ENCODE assay signal across 12 mouse cellular contexts in genomic region chr17:29531757-29532384, GRCm38 (mm10). TPM values are rescaled to one million over a fixed set of nuclear protein-coding genes. Genes with fewer than 3 reads are reported as not detected.
DNase-seq lines count a peak whose midpoint lies in the region; ATAC-seq and TF ChIP-seq lines count a peak whose summit lies in the region.
"Had no signal": no experiment of that assay in that cellular context is flagged by ENCODE, and none has a peak within 500 bp of the region (broad histone marks: within the 10 kb centered on the region; RNA-seq: fewer than 3 reads in every experiment).

No protein-coding gene starts in this region.

- in situ Hi-C loops in ES-E14 (cut with MboI; ENCODE audit: low sequenced_read_pairs in 2 of 2, unreplicated experiment in 2 of 2), result no loop called here

- no peak overlapping the region for H3K27ac ChIP-seq in lung, embryonic 14.5 days (ENCODE audit: low read depth)
- no peak overlapping the region for H3K27ac ChIP-seq in ES-E14 (ENCODE audit: insufficient read depth, low read depth, low read length, poor library complexity, severe bottlenecking)
- H3K27ac ChIP-seq in thymus, adult 2 months (ENCODE audit: control insufficient read depth, insufficient read depth, low read length), result peak overlapping the region; percentile 82
- H3K27ac ChIP-seq: forebrain, embryonic 15.5 days; limb, embryonic 15.5 days had no signal

- peaks cover 6% of the 10 kb centered on the region; the same call in 1 of the 2 replicates for H3K4me1 ChIP-seq in lung, embryonic 14.5 days (ENCODE audit: insufficient read depth)
- H3K4me1 ChIP-seq in ES-E14 (ENCODE audit: control insufficient read depth in 2 of 2, insufficient read depth in 2 of 2, low read length in 2 of 2, poor library complexity in 1 of 2), result peaks cover 2 to 13% of the 10 kb centered on the region in 2 experiments; a peak in 2 of 4 replicates
- peaks cover 39% of the 10 kb centered on the region for H3K4me1 ChIP-seq in thymus, adult 2 months (replicated peaks; ENCODE audit: control insufficient read depth, insufficient read depth, low read length)
- H3K4me1 ChIP-seq: forebrain, embryonic 15.5 days; limb, embryonic 15.5 days had no signal

- no peak overlapping the region for H3K9ac ChIP-seq in lung, embryonic 14.5 days
- 0 out of 2 replicates have a peak overlapping the region, but pooled peaks have one; percentile 5 for H3K9ac ChIP-seq in ES-E14 (ENCODE audit: insufficient read depth, low read depth, low read length, poor library complexity, severe bottlenecking)
- H3K9ac ChIP-seq: forebrain, embryonic 15.5 days; limb, embryonic 15.5 days had no signal

- TF ChIP-seq CTCF in lung, embryonic 14.5 days (IDR thresholded peaks at IDR 0.05; ENCODE audit: low read depth), result no peak
- peak; percentile 30; the same call in 1 of the 2 replicates for TF ChIP-seq CTCF in thymus, adult 2 months (IDR thresholded peaks at IDR 0.05; ENCODE audit: borderline replicate concordance, control insufficient read depth, extremely low read depth, insufficient read depth, low read length, poor library complexity)

- no peak for TF ChIP-seq POLR2A in thymus, adult 2 months (IDR thresholded peaks at IDR 0.05; ENCODE audit: control insufficient read depth, extremely low read depth, insufficient read depth, low read length, poor library complexity)

- no peak overlapping the region for H3K4me3 ChIP-seq in lung, embryonic 14.5 days (ENCODE audit: low read depth, low read length)
- no peak overlapping the region for H3K4me3 ChIP-seq in ES-E14 (ENCODE audit: insufficient read depth in 1 of 2, low read depth in 1 of 2, low read length in 2 of 2, poor library complexity in 1 of 2, severe bottlenecking in 1 of 2)
- no peak overlapping the region for H3K4me3 ChIP-seq in thymus, adult 2 months (ENCODE audit: control insufficient read depth, insufficient read depth, low read length)
- H3K4me3 ChIP-seq: forebrain, embryonic 15.5 days; limb, embryonic 15.5 days had no signal

- H3K9me3 ChIP-seq in lung, embryonic 14.5 days (ENCODE audit: low read depth, low read length), result no peaks in the 10 kb centered on the region
- no peaks in the 10 kb centered on the region for H3K9me3 ChIP-seq in ES-E14 (ENCODE audit: control insufficient read depth, insufficient read depth, low read depth, low read length)
- H3K9me3 ChIP-seq: forebrain, embryonic 15.5 days; limb, embryonic 15.5 days had no signal

- DNase-seq in lung, embryonic 14.5 days, result peak; percentile 64
- no peak for DNase-seq in lung, postnatal 25 days (ENCODE audit: low spot score)
- DNase-seq in ES-E14 (ENCODE audit: low read depth, low spot score), result no peak
- peak; percentile 77 for DNase-seq in thymus, adult 2 months
- DNase-seq in frontal cortex, postnatal 14 days (ENCODE audit: low spot score in 2 of 2), result no peak
- DNase-seq in adipocyte (ENCODE audit: low spot score), result no peak
- DNase-seq: cerebellum, adult 9-10 months; heart, postnatal 14 days had no signal

- 47% methylated on average over 10 of the region's 10 CpGs for WGBS in lung, embryonic 14.5 days
- WGBS in thymus, adult 2 months, result 0% methylated on average over 10 of the region's 10 CpGs

- H3K4me2 ChIP-seq in lung, embryonic 14.5 days, result no peak overlapping the region
- H3K4me2 ChIP-seq: forebrain, embryonic 15.5 days; limb, embryonic 15.5 days had no signal

- no peak for ATAC-seq in lung, embryonic 14.5 days (ENCODE audit: insufficient read depth)
- peak; percentile 53 for ATAC-seq in granulocyte monocyte progenitor cell, adult 5-6 weeks (replicated peaks; ENCODE audit: poor library complexity, severe bottlenecking)
- ATAC-seq: forebrain, embryonic 15.5 days had no signal

- H3K27me3 ChIP-seq in lung, embryonic 14.5 days (ENCODE audit: insufficient read depth, low read length), result no peaks in the 10 kb centered on the region
- H3K27me3 ChIP-seq in thymus, adult 2 months (ENCODE audit: control insufficient read depth, insufficient read depth, low read length), result no peaks in the 10 kb centered on the region
- H3K27me3 ChIP-seq: forebrain, embryonic 15.5 days; limb, embryonic 15.5 days had no signal

- H3K36me3 ChIP-seq in lung, embryonic 14.5 days (ENCODE audit: insufficient read depth), result no peaks in the 10 kb centered on the region
- no peaks in the 10 kb centered on the region for H3K36me3 ChIP-seq in ES-E14 (ENCODE audit: control insufficient read depth, insufficient read depth, low read length, poor library complexity, severe bottlenecking)
- no peaks in the 10 kb centered on the region for H3K36me3 ChIP-seq in thymus, adult 2 months (ENCODE audit: control insufficient read depth, insufficient read depth, low read length)
- H3K36me3 ChIP-seq: forebrain, embryonic 15.5 days; limb, embryonic 15.5 days had no signal

TF ChIP-seq in ES-E14, 5 proteins besides CTCF, POLR2A, EP300 and RAD21:
- no peak for TF ChIP-seq ZNF384 (IDR thresholded peaks at IDR 0.05; ENCODE audit: low read depth, low read length)
- TF ChIP-seq ZC3H11A (IDR thresholded peaks at IDR 0.05; ENCODE audit: borderline replicate concordance, low read depth, low read length), result no peak
- no peak for TF ChIP-seq MAFK (IDR thresholded peaks at IDR 0.05; ENCODE audit: insufficient read depth, low read depth, low read length)

RNA-seq across cellular contexts. Expression of gene Gm17657, which starts 17.6 kb away (rescaled TPM):
- polyA plus RNA-seq in lung, embryonic 14.5 days (2014; fragmentation: Nextera tagmentation; extraction: Ambion mirVana), result not detected in 2 replicates
- 18.3 TPM in 2 replicates for total RNA-seq in ES-E14 (2012; rRNA removed)
- 0.47 TPM in 1 of 2 replicates, not detected in the other for total RNA-seq in granulocyte monocyte progenitor cell, adult 5-6 weeks (2014; fragmentation: Nextera tagmentation)
- not detected in 2 replicates for total RNA-seq in granulocyte monocyte progenitor cell, adult 5-6 weeks (2017)
- not detected in 2 replicates for polyA plus RNA-seq in thymus, adult 2 months (2012; rRNA removed)
- total RNA-seq: heart, postnatal 14 days had no signal
- polyA plus RNA-seq: forebrain, embryonic 15.5 days; limb, embryonic 15.5 days; stomach, embryonic 14.5 days had no signal

RNA-seq across cellular contexts. Expression of gene Tbc1d22b, which starts 17.7 kb away (rescaled TPM):
- 17.4 TPM in 2 replicates for polyA plus RNA-seq in lung, embryonic 14.5 days (2014; fragmentation: Nextera tagmentation; extraction: Ambion mirVana)
- 8.3 and 8.6 TPM in 2 replicates for total RNA-seq in ES-E14 (2012; rRNA removed)
- 24.8 and 34.1 TPM in 2 replicates for total RNA-seq in granulocyte monocyte progenitor cell, adult 5-6 weeks (2014; fragmentation: Nextera tagmentation)
- 8.3 and 10.2 TPM in 2 replicates for total RNA-seq in granulocyte monocyte progenitor cell, adult 5-6 weeks (2017)
- polyA plus RNA-seq in thymus, adult 2 months (2012; rRNA removed), result 47.8 and 55.8 TPM in 2 replicates

RNA-seq across cellular contexts. Expression of gene Tmem217, which starts 20.3 kb away (rescaled TPM):
- polyA plus RNA-seq in lung, embryonic 14.5 days (2014; fragmentation: Nextera tagmentation; extraction: Ambion mirVana), result 0.43 and 0.46 TPM in 2 replicates
- 0.31 and 0.53 TPM in 2 replicates for total RNA-seq in ES-E14 (2012; rRNA removed)
- not detected in 2 replicates for total RNA-seq in granulocyte monocyte progenitor cell, adult 5-6 weeks (2014; fragmentation: Nextera tagmentation)
- total RNA-seq in granulocyte monocyte progenitor cell, adult 5-6 weeks (2017), result not detected in 2 replicates
- polyA plus RNA-seq in thymus, adult 2 months (2012; rRNA removed), result 0.49 and 0.62 TPM in 2 replicates
- total RNA-seq: heart, postnatal 14 days had no signal

RNA-seq across cellular contexts. Expression of gene Pim1, which starts 41.3 kb away (rescaled TPM):
- polyA plus RNA-seq in lung, embryonic 14.5 days (2014; fragmentation: Nextera tagmentation; extraction: Ambion mirVana), result 14.1 and 16.0 TPM in 2 replicates
- 75.3 and 82.0 TPM in 2 replicates for total RNA-seq in ES-E14 (2012; rRNA removed)
- 33.0 and 59.6 TPM in 2 replicates for total RNA-seq in granulocyte monocyte progenitor cell, adult 5-6 weeks (2014; fragmentation: Nextera tagmentation)
- 89.9 and 94.0 TPM in 2 replicates for total RNA-seq in granulocyte monocyte progenitor cell, adult 5-6 weeks (2017)
- polyA plus RNA-seq in thymus, adult 2 months (2012; rRNA removed), result 92.7 and 128 TPM in 2 replicates

Comparison
In these comparisons a context has a peak if more than half of its experiments do, and no peak if none do; other contexts are left out.
1. DNase-seq: peak in lung, embryonic 14.5 days (single experiment) and thymus, adult 2 months (single experiment); none in lung, postnatal 25 days (single experiment), ES-E14 (single experiment), frontal cortex, postnatal 14 days (0 of 2) and adipocyte (single experiment).
2. RNA of gene Gm17657, which starts 17.6 kb away (total RNA-seq): 18.3 TPM in ES-E14; 0.47 TPM in granulocyte monocyte progenitor cell, adult 5-6 weeks; every median in the first group is over 10 times any median in the second.